Mouse (Mus musculus) hematopoietic stem cell, adult 5-6 weeks (primary cell): ENCODE data around the gene Tmem116. TPM values are rescaled to one million over a fixed set of nuclear protein-coding genes. Genes with fewer than 3 reads are reported as not detected.

Source experiments
- ATAC-seq, 2 experiments: fragments of 125-278 bp in 1 of 2; replicated peaks in 1 of 2; 2 replicates each; pipeline ENCODE4 v1.8.0; 2016 to 2017; ENCODE audit warnings: inconsistent platforms in 2 of 2, mild to moderate bottlenecking in 2 of 2, moderate number of reproducible peaks in 2 of 2, low read depth in 1 of 2, moderate TSS enrichment in 1 of 2; ENCODE audit not compliant: low FRiP score in 2 of 2, poor library complexity in 2 of 2, severe bottlenecking in 2 of 2, insufficient read depth in 1 of 2, low TSS enrichment in 1 of 2
- total RNA-seq: library from RNA; stranded (forward); fragments of 172-1452, 232-1000 nt; gene quantifications from 2 replicates; pipeline ENCODE4 v1.2.3, GENCODE M21; 2017

Tmem116 gene
- total RNA-seq, 1 experiment from 2014 or later = 0.79 TPM

DNA sequence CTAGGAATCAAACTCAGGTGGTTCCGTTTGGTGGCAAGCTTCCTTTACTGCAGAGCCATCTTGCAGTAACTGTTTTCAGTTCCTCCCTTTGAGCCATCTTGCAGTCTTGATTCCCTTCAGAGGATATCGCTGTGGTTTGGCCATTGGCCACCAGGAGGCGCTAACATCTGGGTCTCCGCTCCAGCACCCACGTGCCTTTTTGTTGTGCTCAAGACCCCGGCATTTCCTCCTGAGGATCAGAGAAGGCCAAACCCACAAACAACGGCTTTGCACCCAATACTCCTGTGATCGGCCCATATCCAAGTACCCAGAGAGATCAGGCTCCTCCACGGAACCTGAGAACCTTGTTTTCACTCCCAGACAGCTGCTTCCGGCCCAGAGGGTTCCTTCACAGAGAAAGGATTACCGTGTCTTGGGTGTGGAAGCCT is 112.8 kb downstream of the Tmem116 start:
- ATAC-seq = peak; percentile 75 to 90

DNA sequence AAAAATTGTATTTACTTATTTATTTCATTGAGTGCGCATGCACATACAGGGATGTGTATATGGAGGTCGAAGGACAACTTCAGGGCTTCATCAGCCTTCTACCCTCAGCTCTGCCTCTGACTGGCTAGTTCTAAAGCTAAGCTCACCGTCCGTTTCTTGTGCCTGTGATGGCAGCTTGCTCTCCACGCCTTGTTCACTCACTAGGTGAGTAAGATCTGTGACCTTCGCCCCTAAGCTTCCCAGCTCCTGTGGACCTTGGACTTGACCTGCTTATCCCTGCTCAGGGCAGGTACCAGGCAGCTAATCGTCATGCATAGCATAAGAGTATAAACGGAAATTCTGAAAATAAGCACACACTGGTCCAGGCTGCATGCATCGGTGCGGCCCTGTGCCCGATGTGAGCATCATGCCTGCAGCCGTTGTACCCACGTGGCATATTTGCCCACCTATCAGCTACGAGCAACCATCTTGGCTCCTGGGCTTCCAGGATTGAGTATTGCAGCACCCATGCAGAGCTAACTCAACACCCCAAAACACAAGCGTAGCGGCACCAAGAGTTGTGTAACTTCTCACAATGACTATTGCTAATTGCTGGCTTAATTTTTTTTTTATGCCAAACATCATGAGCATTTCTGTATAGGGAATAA is 114.5 kb downstream of the Tmem116 start:
- no peak for ATAC-seq

GRCm38 (mm10) chr5:121569881-121570420 is 118.3 kb downstream of the Tmem116 start:
- no peak for ATAC-seq

GRCm38 (mm10) chr5:121570787-121571186 is 119.1 kb downstream of the Tmem116 start:
- no peak for ATAC-seq

Other genes starting within 250 kb of the Tmem116 start
- 1,377 and 1,391 TPM in 2 replicates for gene Rpl6, start 247.4 kb upstream of the Tmem116 start, total RNA-seq
- gene Hectd4, start 231.7 kb upstream of the Tmem116 start, total RNA-seq = 13.5 and 25.6 TPM in 2 replicates
- gene Trafd1, start 66.3 kb upstream of the Tmem116 start, total RNA-seq = 50.9 and 62.7 TPM in 2 replicates
- 52.6 and 78.0 TPM in 2 replicates for gene Naa25, start 54.0 kb upstream of the Tmem116 start, total RNA-seq
- gene Erp29, start 613 bp downstream of the Tmem116 start, total RNA-seq = 404 and 511 TPM in 2 replicates
- gene Adam1b, start 51.5 kb downstream of the Tmem116 start, total RNA-seq = not detected in 2 replicates
- 2.8 and 6.0 TPM in 2 replicates for gene Adam1a, start 93.6 kb downstream of the Tmem116 start, total RNA-seq
- gene Gm42878, start 93.6 kb downstream of the Tmem116 start, total RNA-seq = not detected in 2 replicates
- gene Mapkapk5, start 94.0 kb downstream of the Tmem116 start, total RNA-seq = 89.9 and 107 TPM in 2 replicates
- gene Aldh2, start 141.9 kb downstream of the Tmem116 start, total RNA-seq = 354 and 532 TPM in 2 replicates
- 5.0 and 9.0 TPM in 2 replicates for gene Acad12, start 167.0 kb downstream of the Tmem116 start, total RNA-seq
- gene Acad10, start 208.6 kb downstream of the Tmem116 start, total RNA-seq = 2.7 and 5.3 TPM in 2 replicates
- gene Brap, start 208.7 kb downstream of the Tmem116 start, total RNA-seq = 61.5 and 65.9 TPM in 2 replicates